Mouse (Mus musculus) embryonic facial prominence, embryonic 14.5 days (tissue): ENCODE data around the gene Abhd11. TPM values are rescaled to one million over a fixed set of nuclear protein-coding genes. Genes with fewer than 3 reads are reported as not detected.
A peak's percentile ranks its signal among the peaks of the same experiment; 100 is the strongest.

Source experiments
- ATAC-seq: fragments of 200-750 bp; cut with Nextera tagmentation; 2 replicates; pipeline ENCODE4 v1.8.0; 2017; ENCODE audit warnings: low read depth, moderate number of reproducible peaks, moderate TSS enrichment
- DNase-seq: peaks from one replicate; pipeline ENCODE4 v3.0.0-alpha.2; 2015; ENCODE audit warnings: low spot score
- H3K27ac ChIP-seq: fragments of 300-500 bp; sonication (generic); replicated peaks from 2 replicates; pipeline ENCODE4 v1.5.1; 2014; ENCODE audit warnings: low read depth, mild to moderate bottlenecking, low read length, moderate library complexity
- H3K27me3 ChIP-seq: fragments of 300-500 bp; sonication (generic); replicated peaks from 2 replicates; pipeline ENCODE4 v1.6.1; 2014; ENCODE audit warnings: low read length; ENCODE audit not compliant: control insufficient read depth, insufficient read depth
- H3K36me3 ChIP-seq: fragments of 300-500 bp; sonication (generic); 2 replicates; pipeline ENCODE4 v1.6.1; 2014; ENCODE audit warnings: low read length, mixed read lengths; ENCODE audit not compliant: control insufficient read depth, insufficient read depth
- H3K4me1 ChIP-seq: fragments of 300-500 bp; sonication (generic); 2 replicates; pipeline ENCODE4 v1.6.1; 2014; ENCODE audit warnings: antibody characterized with exemption, low read length; ENCODE audit not compliant: control insufficient read depth, insufficient read depth
- H3K4me2 ChIP-seq: fragments of 300-500 bp; sonication (generic); 2 replicates; pipeline ENCODE4 v1.6.1; 2014; ENCODE audit warnings: low read depth, mild to moderate bottlenecking, low read length, moderate library complexity, mixed read lengths
- H3K4me3 ChIP-seq: fragments of 300-500 bp; sonication (generic); 2 replicates; pipeline ENCODE4 v1.5.1; 2014; ENCODE audit warnings: low read depth, mild to moderate bottlenecking, low read length
- H3K9ac ChIP-seq: fragments of 300-500 bp; sonication (generic); 2 replicates; pipeline ENCODE4 v1.6.1; 2014; ENCODE audit warnings: low read depth, mild to moderate bottlenecking, low read length, moderate library complexity, mixed read lengths
- H3K9me3 ChIP-seq: fragments of 300-500 bp; sonication (generic); 2 replicates; pipeline ENCODE4 v1.6.1; 2016; ENCODE audit warnings: low read length; ENCODE audit not compliant: control insufficient read depth
- WGBS: fragments of 180-500 bp; shearing (Covaris S2); extraction: QIAGEN DNeasy Blood & Tissue Kit; methylation state at CpG from one replicate; pipeline ENCODE4 v1.1.7; 2014; 5-methylcytosine and 5-hydroxymethylcytosine counted together
- polyA plus RNA-seq: library from polyadenylated mRNA; unstranded; fragments of >200 nt; fragmentation: Nextera tagmentation; extraction: Ambion mirVana; gene quantifications from 2 replicates; pipeline ENCODE4 v1.2.1, GENCODE M21; 2014

The Abhd11 gene
- polyA plus RNA-seq, 1 experiment from 2014 or later, result 61.3 TPM

- Histone ChIP-seq H3K9ac (peak overlapping the region; percentile 81; the same call in 1 of the 2 replicates), H3K36me3 (no peaks in the 10 kb centered on the region), H3K4me1 (peaks cover 34% of the 10 kb centered on the region), H3K4me3 (peak overlapping the region; percentile 83), H3K4me2 (peak overlapping the region; percentile 96), H3K9me3 (no peaks in the 10 kb centered on the region), H3K27ac (no peak overlapping the region), H3K27me3 (no peaks in the 10 kb centered on the region)
- DNase-seq (peak; percentile 83), ATAC-seq (no peak)
- WGBS, result 47% methylated on average over 11 of the region's 11 CpGs
These were observed 15.8 kb downstream of the Abhd11 start for GRCm38 (mm10) chr5:135024665-135025224.

- DNase-seq (peak; percentile 56), ATAC-seq (no peak)
- H3K36me3 ChIP-seq, result no peaks in the 10 kb centered on the region
- peak overlapping the region; percentile 96 for H3K4me2 ChIP-seq
- H3K27ac ChIP-seq, result peak overlapping the region; percentile 39; the same call in 1 of the 2 replicates
- H3K9ac ChIP-seq, result peak overlapping the region; percentile 38; the same call in 1 of the 2 replicates
- peak overlapping the region; percentile 13; the same call in 1 of the 2 replicates for H3K4me3 ChIP-seq
- no peaks in the 10 kb centered on the region for H3K9me3 ChIP-seq
- WGBS, result 8% methylated on average over 7 of the region's 7 CpGs
- H3K4me1 ChIP-seq, result peaks cover 34% of the 10 kb centered on the region
- H3K27me3 ChIP-seq, result no peaks in the 10 kb centered on the region
These were observed 16.9 kb downstream of the Abhd11 start for GRCm38 (mm10) chr5:135025899-135026298.

- 51% methylated on average over 17 of the region's 18 CpGs for WGBS
- Histone ChIP-seq H3K4me1 (peaks cover 30% of the 10 kb centered on the region), H3K36me3 (no peaks in the 10 kb centered on the region), H3K27me3 (no peaks in the 10 kb centered on the region), H3K4me2 (peak overlapping the region; percentile 37), H3K9me3 (0 out of 2 replicates have a peak, but pooled peaks cover 2% of the 10 kb centered on the region), H3K27ac (0 out of 2 replicates have a peak overlapping the region, but pooled peaks have one; percentile 29), H3K9ac (no peak overlapping the region; the same call in 1 of the 2 replicates), H3K4me3 (no peak overlapping the region)
- DNase-seq (peak; percentile 72), ATAC-seq (no peak)
These were observed 20.3 kb downstream of the Abhd11 start for GRCm38 (mm10) chr5:135029007-135029854.

- DNase-seq, result no peak
- Histone ChIP-seq H3K4me2 (no peak overlapping the region), H3K4me1 (peaks cover 9% of the 10 kb centered on the region), H3K36me3 (peaks cover 3% of the 10 kb centered on the region; the same call in 1 of the 2 replicates), H3K4me3 (no peak overlapping the region), H3K27ac (no peak overlapping the region), H3K9me3 (0 out of 2 replicates have a peak, but pooled peaks cover 7% of the 10 kb centered on the region), H3K9ac (no peak overlapping the region), H3K27me3 (no peaks in the 10 kb centered on the region)
- no peak for ATAC-seq
- WGBS, result 92% methylated on average over 5 of the region's 5 CpGs
These were observed 23.6 kb downstream of the Abhd11 start for GRCm38 (mm10) chr5:135032581-135032980.

- no peak overlapping the region for H3K9ac ChIP-seq
- DNase-seq (no peak), ATAC-seq (no peak)
- no peak overlapping the region for H3K4me3 ChIP-seq
- H3K4me2 ChIP-seq, result no peak overlapping the region
- H3K27me3 ChIP-seq, result no peaks in the 10 kb centered on the region
- WGBS, result 100% methylated on average over 2 of the region's 2 CpGs
- 0 out of 2 replicates have a peak, but pooled peaks cover 7% of the 10 kb centered on the region for H3K9me3 ChIP-seq
- no peak overlapping the region for H3K27ac ChIP-seq
- peaks cover 12% of the 10 kb centered on the region; the same call in 1 of the 2 replicates for H3K36me3 ChIP-seq
- no peaks in the 10 kb centered on the region for H3K4me1 ChIP-seq
These were observed 25.6 kb downstream of the Abhd11 start for GRCm38 (mm10) chr5:135034593-135034992.

GRCm38 (mm10) chr5:135035608-135036359 lies 26.8 kb downstream of the Abhd11 start:
- H3K4me2 ChIP-seq, result no peak overlapping the region
- ATAC-seq (no peak), DNase-seq (no peak)
- H3K4me3 ChIP-seq, result no peak overlapping the region
- WGBS, result 64% methylated on average over 17 of the region's 18 CpGs
- no peaks in the 10 kb centered on the region for H3K27me3 ChIP-seq
- no peak overlapping the region for H3K27ac ChIP-seq
- H3K9me3 ChIP-seq, result 0 out of 2 replicates have a peak, but pooled peaks cover 7% of the 10 kb centered on the region
- H3K9ac ChIP-seq, result no peak overlapping the region
- no peaks in the 10 kb centered on the region for H3K4me1 ChIP-seq
- peaks cover 18% of the 10 kb centered on the region; the same call in 1 of the 2 replicates for H3K36me3 ChIP-seq

GRCm38 (mm10) chr5:135037946-135038345 lies 29.0 kb downstream of the Abhd11 start:
- Histone ChIP-seq H3K4me2 (no peak overlapping the region), H3K27ac (no peak overlapping the region), H3K9me3 (0 out of 2 replicates have a peak, but pooled peaks cover 7% of the 10 kb centered on the region), H3K27me3 (no peaks in the 10 kb centered on the region), H3K9ac (no peak overlapping the region), H3K36me3 (peaks cover 18% of the 10 kb centered on the region; the same call in 1 of the 2 replicates), H3K4me3 (no peak overlapping the region), H3K4me1 (no peaks in the 10 kb centered on the region)
- DNase-seq, result no peak
- WGBS, result 80% methylated on average over 3 of the region's 3 CpGs
- ATAC-seq, result no peak

GRCm38 (mm10) chr5:135039541-135039940 lies 30.6 kb downstream of the Abhd11 start:
- Histone ChIP-seq H3K36me3 (peaks cover 23% of the 10 kb centered on the region), H3K4me1 (no peaks in the 10 kb centered on the region), H3K4me3 (no peak overlapping the region), H3K9ac (peak overlapping the region; percentile 25; the same call in 1 of the 2 replicates), H3K4me2 (no peak overlapping the region), H3K27ac (no peak overlapping the region), H3K27me3 (no peaks in the 10 kb centered on the region), H3K9me3 (0 out of 2 replicates have a peak, but pooled peaks cover 2% of the 10 kb centered on the region)
- 82% methylated on average over 9 of the region's 9 CpGs for WGBS
- DNase-seq, result no peak
- ATAC-seq, result no peak
